Mouse (Mus musculus) ES-Bruce4 (cell line): ENCODE measurements at regions not wholly inside any gene's neighbourhood (a gene's known extent, or its start where the extent isn't known, plus 50 kb on each side); places are given as distances from the start of the nearest gene placed in this dataset.
"Not testable (repeated sequence)": the region's sequence is repeated elsewhere in the genome, so short reads cannot be mapped to it uniquely, and the experiment has no call there.

Source experiments
- EP300 ChIP-seq: IDR thresholded peaks from 2 replicates; pipeline ENCODE4 v1.6.1; 2011; ENCODE audit warnings: low read depth, low read length; ENCODE audit not compliant: insufficient read depth
- POLR2A ChIP-seq: IDR thresholded peaks from one replicate; pipeline ENCODE4 v1.8.1; 2011; ENCODE audit warnings: low read length; ENCODE audit not compliant: insufficient read depth

GRCm38 (mm10) chrX:63972386-63972785, 179.6 kb downstream of the Gm6760 start:
- not testable (repeated sequence) for TF ChIP-seq POLR2A, EP300
